Comparison of ENCODE assay signal across 9 mouse cellular contexts in the genomic region with DNA sequence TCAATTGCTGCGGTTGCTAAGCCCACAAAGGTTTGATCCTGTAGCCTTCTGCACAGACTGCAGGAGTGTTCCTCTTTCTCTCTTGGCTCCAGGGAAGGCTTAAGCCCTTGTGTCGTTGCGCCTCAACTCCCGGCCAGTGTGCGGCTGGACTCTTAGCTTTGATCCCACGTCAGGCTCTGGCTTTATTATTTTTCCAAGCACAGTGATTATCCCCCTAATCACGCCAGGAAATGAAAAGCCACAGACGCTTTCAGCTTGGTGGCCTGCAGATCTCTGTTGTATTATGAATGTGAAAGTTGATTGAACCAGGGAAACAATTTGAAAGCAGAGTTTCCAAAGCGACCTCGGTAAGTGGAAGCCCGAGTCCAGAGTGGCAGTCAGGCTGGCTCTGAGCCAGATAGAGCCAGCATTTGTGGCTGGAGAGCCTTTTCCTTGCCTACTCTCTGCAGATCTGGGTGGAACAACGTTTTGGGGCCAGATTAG.
DNase-seq lines count a peak whose midpoint lies in the region; ATAC-seq lines count a peak whose summit lies in the region.
"Had no signal": no experiment of that assay in that cellular context is flagged by ENCODE, and none has a peak within 500 bp of the region (broad histone marks: within the 10 kb centered on the region; RNA-seq: fewer than 3 reads in every experiment).

No protein-coding gene starts in this region.

- H3K36me3 ChIP-seq in midbrain, embryonic 15.5 days (replicated peaks), result no peaks in the 10 kb centered on the region

- H3K4me3 ChIP-seq in midbrain, embryonic 15.5 days, result no peak overlapping the region
- H3K4me3 ChIP-seq: left cerebral cortex, adult 2 months had no signal

- peak; percentile 85 for ATAC-seq in midbrain, embryonic 15.5 days (replicated peaks)
- ATAC-seq in activated CD4-positive, CD25-positive, alpha-beta regulatory T cell, adult 4 months, result no peak

- WGBS in midbrain, embryonic 15.5 days, result 10% methylated on average over 12 of the region's 12 CpGs

- peak overlapping the region; percentile 17 for H3K4me2 ChIP-seq in midbrain, embryonic 15.5 days

- peak; percentile 25 for DNase-seq in embryo, embryonic 11 days
- no peak for DNase-seq in embryo, embryonic 10 days (ENCODE audit: low spot score)
- DNase-seq in right cerebral cortex, postnatal 4 days, result peak; percentile 37
- DNase-seq in right cerebral cortex, postnatal 25 days, result no peak
- DNase-seq in hindlimb bud, embryonic 11.5 days (ENCODE audit: extremely low spot score, low read depth, low spot score), result peak; percentile 6
- no peak for DNase-seq in testis, postnatal 14 days (ENCODE audit: low spot score)

- H3K27me3 ChIP-seq in midbrain, embryonic 15.5 days (replicated peaks), result no peaks in the 10 kb centered on the region

- H3K27ac ChIP-seq in midbrain, embryonic 15.5 days, result peak overlapping the region; percentile 48
- H3K27ac ChIP-seq: left cerebral cortex, adult 2 months had no signal

- peaks cover 13% of the 10 kb centered on the region for H3K4me1 ChIP-seq in midbrain, embryonic 15.5 days

- H3K9ac ChIP-seq in midbrain, embryonic 15.5 days, result no peak overlapping the region

- H3K9me3 ChIP-seq in midbrain, embryonic 15.5 days, result no peaks in the 10 kb centered on the region

Comparison
In these comparisons a context has a peak if more than half of its experiments do, and no peak if none do; other contexts are left out.
1. DNase-seq: peak in embryo, embryonic 11 days (single experiment), right cerebral cortex, postnatal 4 days (single experiment) and hindlimb bud, embryonic 11.5 days (single experiment); none in embryo, embryonic 10 days (single experiment), right cerebral cortex, postnatal 25 days (single experiment) and testis, postnatal 14 days (single experiment).